Mouse (Mus musculus): Measurements from ENCODE around the gene Ccl11.

Gene Ccl11

GRCm38 (mm10) chr11:82110372-82111248 lies 53.0 kb downstream of the Ccl11 start:
- CTCF ChIA-PET = no interaction called here
- POLR2A ChIA-PET = no interaction called here

Measured in embryonic stem cell, embryonic (primary cell).